Mouse (Mus musculus) C2C12 (cell line): ENCODE measurements around the gene Cep57l1.

Experiments
- CTCF ChIP-seq: IDR thresholded peaks from one replicate; pipeline ENCODE4 v1.5.1; 2011; ENCODE audit not compliant: control insufficient read depth, insufficient read depth, insufficient read length
- MAX ChIP-seq: IDR thresholded peaks from one replicate; pipeline ENCODE4 v1.6.1; 2011; ENCODE audit warnings: mild to moderate bottlenecking, control low read depth

DNA sequence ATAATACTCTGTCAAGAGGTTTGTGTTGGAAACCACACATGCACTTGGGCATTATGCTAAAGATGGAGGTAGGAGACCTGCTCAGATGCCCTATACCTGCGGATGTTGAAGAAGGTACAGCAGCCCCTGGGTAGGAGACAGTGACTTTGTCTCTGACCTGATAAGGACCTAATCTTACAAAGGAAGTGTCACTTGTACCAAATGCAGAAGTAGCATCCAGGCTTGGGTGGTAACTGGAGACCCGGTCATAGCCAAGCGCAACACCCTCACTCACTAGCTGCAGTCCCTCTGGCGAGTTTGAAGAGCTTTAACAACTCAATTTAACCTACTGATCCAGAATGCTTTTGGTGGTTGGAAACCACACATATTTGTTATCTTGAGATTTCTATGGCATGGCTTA is 18.1 kb upstream of the Cep57l1 start:
- TF ChIP-seq MAX (no peak), CTCF (no peak)
